In the genomic region with DNA sequence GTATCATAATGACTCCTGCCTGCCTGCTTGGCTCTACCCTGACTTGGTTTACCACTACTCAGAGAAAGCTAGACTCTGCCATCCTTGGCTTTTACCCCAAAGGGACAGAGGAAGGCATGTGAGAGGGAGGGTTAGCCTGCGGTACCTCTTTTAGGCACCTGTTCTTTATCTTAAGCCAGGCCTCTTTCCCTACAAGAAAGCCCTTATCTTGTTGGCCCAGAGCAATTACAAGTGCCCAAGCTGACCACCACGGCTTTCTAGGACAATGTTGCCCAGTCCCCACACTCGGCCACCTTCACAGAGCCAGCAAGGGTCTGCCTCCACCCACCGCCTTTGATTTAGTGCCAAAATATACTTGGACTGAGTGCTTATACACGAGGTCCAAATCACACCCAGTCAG, we compare ENCODE assay signal across 15 mouse cellular contexts.
"Had no signal": no experiment of that assay in that cellular context is flagged by ENCODE, and none has a peak within 500 bp of the region (broad histone marks: within the 10 kb centered on the region; RNA-seq: fewer than 3 reads in every experiment).

No protein-coding gene starts in this region.

- H3K4me2 ChIP-seq: intestine, embryonic 15.5 days; kidney, embryonic 15.5 days; midbrain, embryonic 15.5 days; neural tube, embryonic 13.5 days; stomach, embryonic 15.5 days had no signal

- ATAC-seq: intestine, embryonic 15.5 days; lung, postnatal 0 days; midbrain, embryonic 15.5 days had no signal

- H3K36me3 ChIP-seq: intestine, embryonic 15.5 days; kidney, embryonic 15.5 days; limb, embryonic 10.5 days; midbrain, embryonic 10.5 days; midbrain, embryonic 15.5 days; neural tube, embryonic 13.5 days; stomach, embryonic 15.5 days had no signal

- H3K9ac ChIP-seq: intestine, embryonic 15.5 days; kidney, embryonic 15.5 days; midbrain, embryonic 15.5 days; neural tube, embryonic 13.5 days; stomach, embryonic 15.5 days had no signal

- H3K27me3 ChIP-seq: intestine, embryonic 15.5 days; kidney, embryonic 15.5 days; midbrain, embryonic 15.5 days; neural tube, embryonic 13.5 days; stomach, embryonic 15.5 days had no signal

- H3K27ac ChIP-seq: intestine, embryonic 15.5 days; kidney, embryonic 15.5 days; left cerebral cortex, adult 2 months; limb, embryonic 10.5 days; midbrain, embryonic 10.5 days; midbrain, embryonic 15.5 days; neural tube, embryonic 13.5 days; stomach, embryonic 15.5 days had no signal

- H3K9me3 ChIP-seq: intestine, embryonic 15.5 days; kidney, embryonic 15.5 days; limb, embryonic 10.5 days; midbrain, embryonic 15.5 days; neural tube, embryonic 13.5 days; stomach, embryonic 15.5 days had no signal

- H3K4me1 ChIP-seq: intestine, embryonic 15.5 days had no signal

- DNase-seq: kidney, adult 18-20 months; kidney, postnatal 14 days; lung, adult 2 months; right cerebral cortex, postnatal 14 days; thymus, adult 2 months; thymus, postnatal 25 days had no signal

- H3K4me3 ChIP-seq: intestine, embryonic 15.5 days; kidney, embryonic 15.5 days; left cerebral cortex, adult 2 months; limb, embryonic 10.5 days; midbrain, embryonic 10.5 days; midbrain, embryonic 15.5 days; neural tube, embryonic 13.5 days; stomach, embryonic 15.5 days had no signal
